10 mouse cellular contexts compared by ENCODE assay signal in the genomic region with DNA sequence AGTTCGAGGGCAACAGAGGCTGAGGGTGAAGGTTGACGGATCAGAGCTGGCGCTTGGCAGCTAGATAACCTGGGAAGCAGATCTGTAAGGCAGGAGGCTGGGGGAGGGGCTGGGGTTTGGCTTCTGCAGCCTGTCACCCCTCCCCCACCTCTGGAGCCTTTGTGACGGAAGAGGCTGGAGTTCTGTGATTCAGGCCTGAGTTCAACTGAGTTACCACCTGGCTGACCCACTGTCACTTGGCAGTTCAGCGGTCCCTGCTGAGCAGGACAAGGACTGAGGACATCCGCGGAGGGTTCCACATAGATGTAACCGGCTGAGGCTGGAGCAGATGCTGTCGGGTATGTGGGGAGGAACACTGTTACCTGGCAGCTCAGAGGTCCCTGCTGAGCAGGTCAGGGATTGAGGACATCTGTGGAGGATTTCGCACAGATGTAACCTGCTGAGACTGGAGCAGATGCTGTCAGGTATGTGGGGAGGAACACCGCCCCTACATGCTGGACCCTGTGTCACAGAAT.
DNase-seq lines count a peak whose midpoint lies in the region; ATAC-seq and TF ChIP-seq lines count a peak whose summit lies in the region.
"Had no signal": no experiment of that assay in that cellular context is flagged by ENCODE, and none has a peak within 500 bp of the region (broad histone marks: within the 10 kb centered on the region; RNA-seq: fewer than 3 reads in every experiment).

No protein-coding gene starts in this region.

- WGBS in embryonic facial prominence, embryonic 12.5 days: 19% methylated on average over 11 of the region's 11 CpGs
- 24% methylated on average over 11 of the region's 11 CpGs for WGBS in midbrain, postnatal 0 days

- DNase-seq in kidney, postnatal 10 days: peak; percentile 16
- DNase-seq in kidney, postnatal 25 days: no peak
- DNase-seq in cerebellum, adult 11 months: peak; percentile 84
- DNase-seq in midbrain, postnatal 0 days (ENCODE audit: low spot score): peak; percentile 73
- no peak for DNase-seq in left cerebral cortex, postnatal 36 days (ENCODE audit: low spot score in 2 of 2)
- no peak for DNase-seq in layer of hippocampus, adult 9-10 months (ENCODE audit: low spot score)
- no peak for DNase-seq in gastrocnemius, postnatal 4 days (ENCODE audit: low spot score in 2 of 2)
- DNase-seq: kidney, adult 8-10 months had no signal

- no peak overlapping the region for H3K27ac ChIP-seq in embryonic facial prominence, embryonic 12.5 days
- no peak overlapping the region for H3K27ac ChIP-seq in midbrain, postnatal 0 days (ENCODE audit: low read depth, low read length)
- H3K27ac ChIP-seq: embryonic facial prominence, embryonic 15.5 days had no signal

- H3K27me3 ChIP-seq in embryonic facial prominence, embryonic 12.5 days: no peaks in the 10 kb centered on the region
- H3K27me3 ChIP-seq in midbrain, postnatal 0 days (ENCODE audit: insufficient read depth, low read length): no peaks in the 10 kb centered on the region
- H3K27me3 ChIP-seq: embryonic facial prominence, embryonic 15.5 days had no signal

- H3K36me3 ChIP-seq in embryonic facial prominence, embryonic 12.5 days: no peaks in the 10 kb centered on the region
- no peaks in the 10 kb centered on the region for H3K36me3 ChIP-seq in midbrain, postnatal 0 days (ENCODE audit: insufficient read depth, low read length)
- H3K36me3 ChIP-seq: embryonic facial prominence, embryonic 15.5 days had no signal

- peak overlapping the region; percentile 33 for H3K4me2 ChIP-seq in embryonic facial prominence, embryonic 12.5 days (replicated peaks)
- H3K4me2 ChIP-seq in midbrain, postnatal 0 days (ENCODE audit: low read depth, low read length, poor library complexity, severe bottlenecking): no peak overlapping the region
- H3K4me2 ChIP-seq: embryonic facial prominence, embryonic 15.5 days had no signal

- H3K4me3 ChIP-seq in embryonic facial prominence, embryonic 12.5 days: no peak overlapping the region
- no peak overlapping the region for H3K4me3 ChIP-seq in midbrain, postnatal 0 days (ENCODE audit: low read depth, low read length)
- H3K4me3 ChIP-seq: embryonic facial prominence, embryonic 15.5 days had no signal

- no peak overlapping the region for H3K9ac ChIP-seq in embryonic facial prominence, embryonic 12.5 days
- no peak overlapping the region for H3K9ac ChIP-seq in midbrain, postnatal 0 days (replicated peaks; ENCODE audit: low read length, poor library complexity, severe bottlenecking)
- H3K9ac ChIP-seq: embryonic facial prominence, embryonic 15.5 days had no signal

- no peaks in the 10 kb centered on the region for H3K9me3 ChIP-seq in embryonic facial prominence, embryonic 12.5 days
- H3K9me3 ChIP-seq in midbrain, postnatal 0 days (ENCODE audit: low read length): no peaks in the 10 kb centered on the region
- H3K9me3 ChIP-seq: embryonic facial prominence, embryonic 15.5 days had no signal

- intact Hi-C loops in left cerebral cortex, postnatal 36 days (cut with DNase I): no loop called here

- no peak for ATAC-seq in embryonic facial prominence, embryonic 12.5 days (ENCODE audit: insufficient number of reproducible peaks, insufficient read depth, low FRiP score, low TSS enrichment)
- ATAC-seq in midbrain, postnatal 0 days (ENCODE audit: low FRiP score): peak; percentile 20; the same call in 1 of the 2 replicates

- H3K4me1 ChIP-seq in embryonic facial prominence, embryonic 12.5 days: peaks cover 6% of the 10 kb centered on the region
- H3K4me1 ChIP-seq in midbrain, postnatal 0 days (ENCODE audit: insufficient read depth, low read length): no peaks in the 10 kb centered on the region

- TF ChIP-seq CTCF in midbrain, postnatal 0 days (IDR thresholded peaks at IDR 0.05): no peak

Comparison
In these comparisons a context has a peak if more than half of its experiments do, and no peak if none do; other contexts are left out.
1. DNase-seq: peak in kidney, postnatal 10 days (single experiment), cerebellum, adult 11 months (single experiment) and midbrain, postnatal 0 days (single experiment); none in kidney, postnatal 25 days (0 of 2), left cerebral cortex, postnatal 36 days (0 of 2), layer of hippocampus, adult 9-10 months (single experiment) and gastrocnemius, postnatal 4 days (0 of 2).